Mouse (Mus musculus): ENCODE measurements around the gene Furin.

- no peak for TF ChIP-seq CTCF (IDR thresholded peaks at IDR 0.05; ENCODE audit: low read depth, low read length)
- no peak for TF ChIP-seq TAL1 (conservative IDR thresholded peaks at IDR 0.05; ENCODE audit: low read depth, low read length)
- TF ChIP-seq GATA1 (IDR thresholded peaks at IDR 0.05; ENCODE audit: borderline replicate concordance, low read length) = no peak
- no peak for TF ChIP-seq POLR2AphosphoS5 (IDR thresholded peaks at IDR 0.05; ENCODE audit: insufficient replicate concordance, low read depth, low read length)
These were observed 18.1 kb downstream of the Furin start for GRCm38 (mm10) chr7:80387033-80387632.
